Mouse (Mus musculus) hematopoietic multipotent progenitor cell, adult 10-12 weeks (in vitro differentiated cells): ENCODE measurements around the gene Bicc1. TPM values are rescaled to one million over a fixed set of nuclear protein-coding genes. Genes with fewer than 3 reads are reported as not detected.

Source experiments
- polyA plus RNA-seq: library from polyadenylated mRNA; stranded (reverse); fragments of >175 nt; gene quantifications from 2 replicates; pipeline ENCODE4 v1.2.3, GENCODE M21; 2012; ENCODE audit warnings: low replicate concordance

Gene Bicc1
- polyA plus RNA-seq, result 0.06 TPM in 1 of 2 replicates, not detected in the other

DNA sequence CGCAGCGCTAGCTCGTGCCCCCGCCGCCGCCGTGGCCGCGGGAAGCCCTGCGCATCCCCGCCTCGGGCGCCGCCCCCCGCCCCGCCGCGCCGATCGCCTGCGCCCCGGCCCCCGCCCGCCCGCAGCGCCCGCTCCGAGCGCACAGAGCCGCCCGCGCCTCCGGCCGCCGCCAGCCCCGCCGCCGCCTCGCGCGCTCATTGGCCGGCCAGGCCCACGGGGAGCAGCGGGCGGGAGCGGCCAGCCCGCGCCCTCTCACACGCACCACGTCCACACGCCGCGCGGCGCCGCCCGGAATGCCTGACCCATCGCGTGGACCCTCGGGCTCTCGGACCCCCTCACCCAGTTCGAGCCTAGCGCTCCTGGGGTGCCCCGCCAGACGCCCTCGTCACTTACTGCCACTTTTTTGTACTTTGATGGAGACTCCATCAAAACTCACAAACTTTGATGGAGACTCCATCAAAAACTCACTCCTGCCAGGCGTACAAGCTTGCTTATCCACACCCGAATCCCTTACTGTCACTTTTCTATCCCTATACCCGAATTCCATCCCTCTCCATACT lies at the start of gene Bicc1:
Bicc1 (minus strand) TSS at position 25 of the 560 bp plus-strand sequence.

Other genes starting within 250 kb of the Bicc1 start
- 6.2 and 10.3 TPM in 2 replicates for gene Tfam, start 78.6 kb upstream of the Bicc1 start, polyA plus RNA-seq
- 22.4 and 32.5 TPM in 2 replicates for gene Ube2d1, start 125.6 kb upstream of the Bicc1 start, polyA plus RNA-seq
- 12.7 and 14.5 TPM in 2 replicates for gene Cisd1, start 185.3 kb upstream of the Bicc1 start, polyA plus RNA-seq
- 6.4 and 36.6 TPM in 2 replicates for gene Ipmk, start 188.1 kb upstream of the Bicc1 start, polyA plus RNA-seq